Mouse (Mus musculus) activated CD4-positive, CD25-positive, alpha-beta regulatory T cell, adult 4 months (primary cell): ENCODE data around the gene Tmem151a. TPM values are rescaled to one million over a fixed set of nuclear protein-coding genes. Genes with fewer than 3 reads are reported as not detected.
"Not testable (repeated sequence)": the region's sequence is repeated elsewhere in the genome, so short reads cannot be mapped to it uniquely, and the experiment has no call there.

Experiments
- ATAC-seq: one replicate; pipeline ENCODE4 v1.8.0; 2017
- polyA plus RNA-seq, 2 experiments: library from polyadenylated mRNA; unstranded; fragments of 100-300 nt; shearing (Covaris generic); gene quantifications; one replicate each; pipeline ENCODE4 v1.2.1; 2017

The Tmem151a gene
- polyA plus RNA-seq, 2 experiments from 2014 or later, result not detected

GRCm38 (mm10) chr19:5094243-5094632 is 8.9 kb upstream of the Tmem151a start:
- ATAC-seq, result peak; percentile 60

GRCm38 (mm10) chr19:5093481-5094242 is 8.3 kb upstream of the Tmem151a start:
- ATAC-seq, result no peak

- ATAC-seq, result no peak
Observed at GRCm38 (mm10) chr19:5092083-5092482, 6.8 kb upstream of the Tmem151a start.

GRCm38 (mm10) chr19:5089324-5089723 is 4.0 kb upstream of the Tmem151a start:
- ATAC-seq, result no peak

- peak; percentile 95 for ATAC-seq
Observed at GRCm38 (mm10) chr19:5087884-5088728, 2.8 kb upstream of the Tmem151a start, which contains the start of gene Yif1a. Gene Yif1a (plus strand): TSS chr19:5088538.

GRCm38 (mm10) chr19:5086533-5086932 is 1.2 kb upstream of the Tmem151a start:
- ATAC-seq, result not testable (repeated sequence)

- ATAC-seq, result no peak
Observed at GRCm38 (mm10) chr19:5084834-5085144, 542 bp downstream of the Tmem151a start.

- ATAC-seq, result no peak
Observed at GRCm38 (mm10) chr19:5083961-5084833, 1.1 kb downstream of the Tmem151a start.

GRCm38 (mm10) chr19:5082596-5082995 is 2.7 kb downstream of the Tmem151a start:
- no peak for ATAC-seq

- no peak for ATAC-seq
Observed at GRCm38 (mm10) chr19:5082005-5082404, 3.3 kb downstream of the Tmem151a start.

GRCm38 (mm10) chr19:5079279-5079678 is 6.1 kb downstream of the Tmem151a start:
- no peak for ATAC-seq

- no peak for ATAC-seq
Observed at GRCm38 (mm10) chr19:5073518-5073917, 11.8 kb downstream of the Tmem151a start.

- ATAC-seq, result no peak
Observed at GRCm38 (mm10) chr19:5073028-5073427, 12.3 kb downstream of the Tmem151a start.

- no peak for ATAC-seq
Observed at GRCm38 (mm10) chr19:5072389-5073019, 12.8 kb downstream of the Tmem151a start.

- peak; percentile 84 for ATAC-seq
Observed at GRCm38 (mm10) chr19:5071545-5072369, 13.6 kb downstream of the Tmem151a start.

- ATAC-seq, result no peak
Observed at GRCm38 (mm10) chr19:5071077-5071476, 14.3 kb downstream of the Tmem151a start.

- ATAC-seq, result no peak
Observed at GRCm38 (mm10) chr19:5069978-5070377, 15.4 kb downstream of the Tmem151a start.

GRCm38 (mm10) chr19:5069486-5069885 is 15.8 kb downstream of the Tmem151a start:
- ATAC-seq, result no peak

- no peak for ATAC-seq
Observed at GRCm38 (mm10) chr19:5068570-5069234, 16.6 kb downstream of the Tmem151a start.

GRCm38 (mm10) chr19:5067867-5068569 is 17.3 kb downstream of the Tmem151a start, which contains the start of gene Cd248:
Gene Cd248 (plus strand): TSS chr19:5068078.
- ATAC-seq, result no peak
